8 mouse cellular contexts compared by ENCODE assay signal in genomic region chr4:106606639-106607554, GRCm38 (mm10). TPM values are rescaled to one million over a fixed set of nuclear protein-coding genes. Genes with fewer than 3 reads are reported as not detected.
DNase-seq lines count a peak whose midpoint lies in the region; ATAC-seq and TF ChIP-seq lines count a peak whose summit lies in the region.

No protein-coding gene starts in this region.

- H3K4me1 ChIP-seq in kidney, postnatal 0 days (replicated peaks; ENCODE audit: insufficient read depth, low read length): no peaks in the 10 kb centered on the region
- H3K4me1 ChIP-seq in embryonic facial prominence, embryonic 14.5 days (ENCODE audit: control insufficient read depth, insufficient read depth, low read length): no peaks in the 10 kb centered on the region
- peaks cover 7% of the 10 kb centered on the region; the same call in 1 of the 2 replicates for H3K4me1 ChIP-seq in limb, embryonic 13.5 days
- H3K4me1 ChIP-seq in neural tube, embryonic 15.5 days: 0 out of 2 replicates have a peak, but pooled peaks cover 4% of the 10 kb centered on the region

- H3K4me2 ChIP-seq in kidney, postnatal 0 days (ENCODE audit: low read length): no peak overlapping the region
- peak overlapping the region; percentile 40 for H3K4me2 ChIP-seq in embryonic facial prominence, embryonic 14.5 days (ENCODE audit: low read depth, low read length)
- peak overlapping the region; percentile 47 for H3K4me2 ChIP-seq in limb, embryonic 13.5 days (replicated peaks)
- peak overlapping the region; percentile 48 for H3K4me2 ChIP-seq in neural tube, embryonic 15.5 days

- no peak overlapping the region for H3K27ac ChIP-seq in kidney, postnatal 0 days
- no peak overlapping the region for H3K27ac ChIP-seq in embryonic facial prominence, embryonic 14.5 days (replicated peaks; ENCODE audit: low read depth, low read length)
- no peak overlapping the region for H3K27ac ChIP-seq in limb, embryonic 13.5 days
- H3K27ac ChIP-seq in neural tube, embryonic 15.5 days (replicated peaks): 0 out of 2 replicates have a peak overlapping the region, but pooled peaks have one; percentile 20

- 38% methylated on average over 18 of the region's 18 CpGs for WGBS in kidney, postnatal 0 days
- WGBS in embryonic facial prominence, embryonic 14.5 days: 37% methylated on average over 18 of the region's 18 CpGs
- 46% methylated on average over 18 of the region's 18 CpGs for WGBS in limb, embryonic 13.5 days
- WGBS in neural tube, embryonic 15.5 days: 44% methylated on average over 18 of the region's 18 CpGs

- peak; percentile 56 for DNase-seq in kidney, postnatal 0 days (ENCODE audit: low spot score)
- no peak for DNase-seq in kidney, adult 18-20 months
- peak; percentile 67 for DNase-seq in embryonic facial prominence, embryonic 14.5 days (ENCODE audit: low spot score)
- DNase-seq in ovary, postnatal 14 days (ENCODE audit: low spot score): no peak
- no peak for DNase-seq in layer of hippocampus, postnatal 14 days (ENCODE audit: low spot score in 2 of 2)

- no peak; the same call in 1 of the 2 replicates for TF ChIP-seq CTCF in kidney, postnatal 0 days (IDR thresholded peaks at IDR 0.05; ENCODE audit: low read depth)

- no peak overlapping the region for H3K9ac ChIP-seq in kidney, postnatal 0 days (ENCODE audit: low read depth, low read length)
- H3K9ac ChIP-seq in embryonic facial prominence, embryonic 14.5 days (ENCODE audit: low read depth, low read length): no peak overlapping the region
- H3K9ac ChIP-seq in limb, embryonic 13.5 days: peak overlapping the region; percentile 15; the same call in 1 of the 2 replicates
- H3K9ac ChIP-seq in neural tube, embryonic 15.5 days (replicated peaks): no peak overlapping the region

- H3K27me3 ChIP-seq in kidney, postnatal 0 days (ENCODE audit: insufficient read depth, low read length): no peaks in the 10 kb centered on the region
- H3K27me3 ChIP-seq in embryonic facial prominence, embryonic 14.5 days (replicated peaks; ENCODE audit: control insufficient read depth, insufficient read depth, low read length): no peaks in the 10 kb centered on the region
- no peaks in the 10 kb centered on the region for H3K27me3 ChIP-seq in limb, embryonic 13.5 days
- H3K27me3 ChIP-seq in neural tube, embryonic 15.5 days (replicated peaks): no peaks in the 10 kb centered on the region

- peak; percentile 79; the same call in 1 of the 2 replicates for ATAC-seq in kidney, postnatal 0 days (replicated peaks; ENCODE audit: low FRiP score, low read depth)
- ATAC-seq in embryonic facial prominence, embryonic 14.5 days (ENCODE audit: low read depth): peak; percentile 97
- peak; percentile 94 for ATAC-seq in limb, embryonic 13.5 days (ENCODE audit: low FRiP score, low read depth)
- peak; percentile 88 for ATAC-seq in neural tube, embryonic 15.5 days (ENCODE audit: low FRiP score)
- no peak for ATAC-seq in megakaryocyte, adult 5-6 weeks (ENCODE audit: poor library complexity, severe bottlenecking)

- H3K9me3 ChIP-seq in kidney, postnatal 0 days (replicated peaks; ENCODE audit: low read length): no peaks in the 10 kb centered on the region
- H3K9me3 ChIP-seq in embryonic facial prominence, embryonic 14.5 days (ENCODE audit: control insufficient read depth, low read length): 0 out of 2 replicates have a peak, but pooled peaks cover 3% of the 10 kb centered on the region
- H3K9me3 ChIP-seq in limb, embryonic 13.5 days: 0 out of 2 replicates have a peak, but pooled peaks cover 3% of the 10 kb centered on the region
- no peaks in the 10 kb centered on the region for H3K9me3 ChIP-seq in neural tube, embryonic 15.5 days (replicated peaks)

- H3K4me3 ChIP-seq in kidney, postnatal 0 days (replicated peaks; ENCODE audit: low read depth, low read length): no peak overlapping the region
- H3K4me3 ChIP-seq in embryonic facial prominence, embryonic 14.5 days (ENCODE audit: low read depth, low read length): no peak overlapping the region
- 0 out of 2 replicates have a peak overlapping the region, but pooled peaks have one; percentile 7 for H3K4me3 ChIP-seq in limb, embryonic 13.5 days
- peak overlapping the region; percentile 16; the same call in 1 of the 2 replicates for H3K4me3 ChIP-seq in neural tube, embryonic 15.5 days (replicated peaks)

- no peaks in the 10 kb centered on the region for H3K36me3 ChIP-seq in kidney, postnatal 0 days (ENCODE audit: insufficient read depth, low read length)
- no peaks in the 10 kb centered on the region for H3K36me3 ChIP-seq in embryonic facial prominence, embryonic 14.5 days (ENCODE audit: control insufficient read depth, insufficient read depth, low read length)
- no peaks in the 10 kb centered on the region for H3K36me3 ChIP-seq in limb, embryonic 13.5 days
- no peaks in the 10 kb centered on the region for H3K36me3 ChIP-seq in neural tube, embryonic 15.5 days

RNA-seq across cellular contexts. Expression of gene Lexm, which starts 10.1 kb away (rescaled TPM):
- not detected in 2 replicates for polyA plus RNA-seq in kidney, postnatal 0 days (2015; fragmentation: Nextera tagmentation; extraction: Ambion mirVana)
- not detected in 2 replicates for polyA plus RNA-seq in embryonic facial prominence, embryonic 14.5 days (2014; fragmentation: Nextera tagmentation; extraction: Ambion mirVana)
- polyA plus RNA-seq in limb, embryonic 13.5 days (2015; fragmentation: Nextera tagmentation; extraction: Ambion mirVana): 0.11 and 0.42 TPM in 2 replicates
- not detected in 2 replicates for polyA plus RNA-seq in neural tube, embryonic 15.5 days (2015; fragmentation: Nextera tagmentation; extraction: Ambion mirVana)
- not detected in 2 replicates for total RNA-seq in megakaryocyte, adult 5-6 weeks (2015)
- not detected in 2 replicates for total RNA-seq in megakaryocyte, adult 5-6 weeks (2017)
- not detected for total RNA-seq in layer of hippocampus, postnatal 14 days (2021)

RNA-seq across cellular contexts. Expression of gene Ttc22, which starts 15.3 kb away (rescaled TPM):
- polyA plus RNA-seq in kidney, postnatal 0 days (2015; fragmentation: Nextera tagmentation; extraction: Ambion mirVana): 5.0 and 5.9 TPM in 2 replicates
- polyA plus RNA-seq in embryonic facial prominence, embryonic 14.5 days (2014; fragmentation: Nextera tagmentation; extraction: Ambion mirVana): 2.6 and 3.5 TPM in 2 replicates
- 1.2 and 2.0 TPM in 2 replicates for polyA plus RNA-seq in limb, embryonic 13.5 days (2015; fragmentation: Nextera tagmentation; extraction: Ambion mirVana)
- polyA plus RNA-seq in neural tube, embryonic 15.5 days (2015; fragmentation: Nextera tagmentation; extraction: Ambion mirVana): 2.0 and 2.2 TPM in 2 replicates
- total RNA-seq in megakaryocyte, adult 5-6 weeks (2015): not detected in 2 replicates
- not detected in 2 replicates for total RNA-seq in megakaryocyte, adult 5-6 weeks (2017)
- under 1 TPM; 0.91 to 0.94 TPM for total RNA-seq in layer of hippocampus, postnatal 14 days (2021)

RNA-seq across cellular contexts. Expression of gene Pars2, which starts 44.0 kb away (rescaled TPM):
- polyA plus RNA-seq in kidney, postnatal 0 days (2015; fragmentation: Nextera tagmentation; extraction: Ambion mirVana): 11.8 and 12.8 TPM in 2 replicates
- 12.2 and 12.4 TPM in 2 replicates for polyA plus RNA-seq in embryonic facial prominence, embryonic 14.5 days (2014; fragmentation: Nextera tagmentation; extraction: Ambion mirVana)
- 13.6 and 15.6 TPM in 2 replicates for polyA plus RNA-seq in limb, embryonic 13.5 days (2015; fragmentation: Nextera tagmentation; extraction: Ambion mirVana)
- polyA plus RNA-seq in neural tube, embryonic 15.5 days (2015; fragmentation: Nextera tagmentation; extraction: Ambion mirVana): 8.8 and 10.1 TPM in 2 replicates
- total RNA-seq in megakaryocyte, adult 5-6 weeks (2015): 3.6 and 4.1 TPM in 2 replicates
- total RNA-seq in megakaryocyte, adult 5-6 weeks (2017): 3.6 and 5.3 TPM in 2 replicates
- total RNA-seq in layer of hippocampus, postnatal 14 days (2021): 1 to 10 TPM; 6.8 to 7.3 TPM

RNA-seq across cellular contexts. Expression of gene Dhcr24, which starts 46.1 kb away (rescaled TPM):
- 6.3 and 6.5 TPM in 2 replicates for polyA plus RNA-seq in kidney, postnatal 0 days (2015; fragmentation: Nextera tagmentation; extraction: Ambion mirVana)
- 14.8 and 17.9 TPM in 2 replicates for polyA plus RNA-seq in embryonic facial prominence, embryonic 14.5 days (2014; fragmentation: Nextera tagmentation; extraction: Ambion mirVana)
- 5.5 and 6.0 TPM in 2 replicates for polyA plus RNA-seq in limb, embryonic 13.5 days (2015; fragmentation: Nextera tagmentation; extraction: Ambion mirVana)
- polyA plus RNA-seq in neural tube, embryonic 15.5 days (2015; fragmentation: Nextera tagmentation; extraction: Ambion mirVana): 4.6 and 4.8 TPM in 2 replicates
- 6.2 and 7.6 TPM in 2 replicates for total RNA-seq in megakaryocyte, adult 5-6 weeks (2015)
- 5.4 and 5.7 TPM in 2 replicates for total RNA-seq in megakaryocyte, adult 5-6 weeks (2017)
- total RNA-seq in layer of hippocampus, postnatal 14 days (2021): 100 to 1,000 TPM in 1 of 2 experiments, 10 to 100 TPM in 1; 93.8 to 106 TPM

Comparison
In these comparisons a context has a peak if more than half of its experiments do, and no peak if none do; other contexts are left out.
1. DNase-seq: peak in kidney, postnatal 0 days (single experiment) and embryonic facial prominence, embryonic 14.5 days (single experiment); none in kidney, adult 18-20 months (single experiment), ovary, postnatal 14 days (single experiment) and layer of hippocampus, postnatal 14 days (0 of 2).
2. H3K4me3 ChIP-seq: peak in limb, embryonic 13.5 days (single experiment) and neural tube, embryonic 15.5 days (single experiment); none in kidney, postnatal 0 days (single experiment) and embryonic facial prominence, embryonic 14.5 days (single experiment).